18 mouse cellular contexts compared by ENCODE assay signal in the genomic region with DNA sequence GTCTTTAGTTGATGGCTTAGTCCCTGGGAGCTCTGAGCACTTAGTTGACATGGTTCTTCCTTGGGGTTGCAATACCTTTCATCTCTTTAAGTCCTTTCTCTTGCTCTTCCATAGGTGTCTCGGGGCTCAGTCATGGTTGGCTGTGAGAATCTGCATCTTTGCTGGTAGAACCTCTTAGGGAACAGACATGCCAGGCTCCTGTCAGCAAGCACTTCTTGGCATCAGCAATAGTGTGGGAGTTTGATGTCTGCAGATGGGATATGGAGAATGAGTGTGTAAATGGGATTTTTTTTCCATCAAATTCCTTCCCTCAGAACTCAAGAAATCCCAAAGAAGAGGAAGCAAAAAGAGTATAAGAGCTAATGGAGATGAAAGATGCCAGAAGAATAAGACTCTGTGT.
DNase-seq lines count a peak whose midpoint lies in the region; TF ChIP-seq lines count a peak whose summit lies in the region.
"Had no signal": no experiment of that assay in that cellular context is flagged by ENCODE, and none has a peak within 500 bp of the region (broad histone marks: within the 10 kb centered on the region; RNA-seq: fewer than 3 reads in every experiment).

No protein-coding gene starts in this region.

- H3K4me1 ChIP-seq in heart, embryonic 10.5 days, result no peaks in the 10 kb centered on the region
- H3K4me1 ChIP-seq: embryonic facial prominence, embryonic 10.5 days; embryonic facial prominence, embryonic 12.5 days; forebrain, embryonic 13.5 days; forebrain, embryonic 15.5 days had no signal

- no peaks in the 10 kb centered on the region for H3K36me3 ChIP-seq in heart, embryonic 10.5 days
- H3K36me3 ChIP-seq: embryonic facial prominence, embryonic 10.5 days; embryonic facial prominence, embryonic 12.5 days; forebrain, embryonic 15.5 days had no signal

- WGBS in heart, embryonic 10.5 days, result 59% methylated on average over 1 of the region's 1 CpGs

- H3K27ac ChIP-seq in layer of hippocampus, adult 2 months, result peak overlapping the region; percentile 79
- no peak overlapping the region for H3K27ac ChIP-seq in heart, embryonic 10.5 days
- H3K27ac ChIP-seq: embryonic facial prominence, embryonic 10.5 days; embryonic facial prominence, embryonic 12.5 days; forebrain, embryonic 13.5 days; forebrain, embryonic 15.5 days had no signal

- no peak for TF ChIP-seq CTCF in layer of hippocampus, adult 2 months (conservative IDR thresholded peaks at IDR 0.05)

- H3K9me3 ChIP-seq in heart, embryonic 10.5 days, result no peaks in the 10 kb centered on the region
- H3K9me3 ChIP-seq: embryonic facial prominence, embryonic 10.5 days; embryonic facial prominence, embryonic 12.5 days; forebrain, embryonic 13.5 days; forebrain, embryonic 15.5 days had no signal

- peak in 1 of 2 experiments; percentile 28 for DNase-seq in layer of hippocampus, adult 2 months (ENCODE audit: low spot score in 2 of 2)
- DNase-seq in layer of hippocampus, adult 9-11 months, result no peak
- peak; percentile 27 for DNase-seq in right cerebral cortex, adult 18-20 months
- DNase-seq in right cerebral cortex, postnatal 14 days, result no peak
- peak; percentile 26 for DNase-seq in telencephalon, adult 2 months (ENCODE audit: low read depth, low spot score)
- no peak for DNase-seq in heart, embryonic 10.5 days (ENCODE audit: low spot score)
- DNase-seq: adrenal gland, adult 2 months; adrenal gland, postnatal 10 days; adrenal gland, postnatal 25 days; cerebellum, adult 11-12 months; cerebellum, adult 2 months; cerebellum, adult 9-10 months; cerebellum, postnatal 10 days; cerebellum, postnatal 25 days had no signal

- no peaks in the 10 kb centered on the region for H3K27me3 ChIP-seq in heart, embryonic 10.5 days (ENCODE audit: insufficient read depth, poor library complexity, severe bottlenecking)
- H3K27me3 ChIP-seq: embryonic facial prominence, embryonic 12.5 days; forebrain, embryonic 13.5 days; forebrain, embryonic 15.5 days had no signal

- no peak overlapping the region for H3K4me3 ChIP-seq in layer of hippocampus, adult 2 months
- no peak overlapping the region for H3K4me3 ChIP-seq in heart, embryonic 10.5 days
- H3K4me3 ChIP-seq: embryonic facial prominence, embryonic 10.5 days; embryonic facial prominence, embryonic 12.5 days; forebrain, embryonic 13.5 days; forebrain, embryonic 15.5 days had no signal

Comparison
In these comparisons a context has a peak if more than half of its experiments do, and no peak if none do; other contexts are left out.
1. DNase-seq: peak in right cerebral cortex, adult 18-20 months (single experiment) and telencephalon, adult 2 months (single experiment); none in layer of hippocampus, adult 9-11 months (single experiment), right cerebral cortex, postnatal 14 days (single experiment) and heart, embryonic 10.5 days (single experiment).